ENCODE assay signal across 16 mouse cellular contexts in genomic region chr1:190996346-190996877, GRCm38 (mm10). TPM values are rescaled to one million over a fixed set of nuclear protein-coding genes. Genes with fewer than 3 reads are reported as not detected.
DNase-seq lines count a peak whose midpoint lies in the region; ATAC-seq and TF ChIP-seq lines count a peak whose summit lies in the region.
"Had no signal": no experiment of that assay in that cellular context is flagged by ENCODE, and none has a peak within 500 bp of the region (broad histone marks: within the 10 kb centered on the region; RNA-seq: fewer than 3 reads in every experiment).

No protein-coding gene starts in this region.

- H3K4me3 ChIP-seq in heart, postnatal 0 days (ENCODE audit: low read depth, low read length) = no peak overlapping the region
- no peak overlapping the region for H3K4me3 ChIP-seq in midbrain, postnatal 0 days (ENCODE audit: low read depth, low read length)
- no peak overlapping the region for H3K4me3 ChIP-seq in midbrain, embryonic 11.5 days (ENCODE audit: low read depth, low read length)
- H3K4me3 ChIP-seq in macrophage (ENCODE audit: inconsistent target) = no peak overlapping the region
- H3K4me3 ChIP-seq: liver, embryonic 13.5 days had no signal

- no peak for DNase-seq in heart, postnatal 0 days (ENCODE audit: low spot score)
- DNase-seq in heart, postnatal 4 days = no peak
- no peak for DNase-seq in midbrain, postnatal 0 days (ENCODE audit: low spot score)
- DNase-seq in midbrain, embryonic 11.5 days (ENCODE audit: low spot score, missing footprints) = no peak
- DNase-seq in NIH3T3 (ENCODE audit: low read depth) = peak; percentile 37
- DNase-seq in thymus, postnatal 14 days = no peak
- DNase-seq in cerebellum, adult 18-20 months = no peak
- DNase-seq: kidney, adult 11 months; liver, embryonic 13.5 days had no signal

- no peak overlapping the region for H3K9ac ChIP-seq in heart, postnatal 0 days (replicated peaks; ENCODE audit: low read depth, low read length)
- H3K9ac ChIP-seq in midbrain, postnatal 0 days (replicated peaks; ENCODE audit: low read length, poor library complexity, severe bottlenecking) = no peak overlapping the region
- H3K9ac ChIP-seq in midbrain, embryonic 11.5 days (ENCODE audit: low read length) = no peak overlapping the region
- H3K9ac ChIP-seq: liver, embryonic 13.5 days had no signal

- H3K9me3 ChIP-seq in heart, postnatal 0 days (replicated peaks; ENCODE audit: control insufficient read depth, low read length) = peaks cover 8% of the 10 kb centered on the region
- H3K9me3 ChIP-seq in midbrain, postnatal 0 days (ENCODE audit: low read length) = no peaks in the 10 kb centered on the region
- no peaks in the 10 kb centered on the region; the same call in 1 of the 2 replicates for H3K9me3 ChIP-seq in midbrain, embryonic 11.5 days (ENCODE audit: control insufficient read depth, low read length)
- H3K9me3 ChIP-seq: liver, embryonic 13.5 days had no signal

- no peaks in the 10 kb centered on the region for H3K79me2 ChIP-seq in macrophage (ENCODE audit: inconsistent target)

- ATAC-seq in heart, postnatal 0 days (ENCODE audit: insufficient read depth, low read depth) = no peak
- ATAC-seq in midbrain, postnatal 0 days (ENCODE audit: low FRiP score) = no peak
- no peak for ATAC-seq in midbrain, embryonic 11.5 days (ENCODE audit: low FRiP score)

- H3K4me2 ChIP-seq in heart, postnatal 0 days (ENCODE audit: low read depth, low read length) = no peak overlapping the region
- H3K4me2 ChIP-seq in midbrain, postnatal 0 days (ENCODE audit: low read depth, low read length, poor library complexity, severe bottlenecking) = no peak overlapping the region
- no peak overlapping the region for H3K4me2 ChIP-seq in midbrain, embryonic 11.5 days
- H3K4me2 ChIP-seq: heart, embryonic 11.5 days; liver, embryonic 13.5 days had no signal

- peak; percentile 37; the same call in 1 of the 2 replicates for TF ChIP-seq CTCF in heart, postnatal 0 days (IDR thresholded peaks at IDR 0.05; ENCODE audit: low read depth)
- peak; percentile 55 for TF ChIP-seq CTCF in midbrain, postnatal 0 days (IDR thresholded peaks at IDR 0.05)

- no peak overlapping the region for H3K27ac ChIP-seq in heart, postnatal 0 days (ENCODE audit: low read depth)
- H3K27ac ChIP-seq in midbrain, postnatal 0 days (ENCODE audit: low read depth, low read length) = no peak overlapping the region
- no peak overlapping the region for H3K27ac ChIP-seq in midbrain, embryonic 11.5 days (ENCODE audit: low read depth, low read length)
- H3K27ac ChIP-seq in macrophage = peak overlapping the region; percentile 97
- H3K27ac ChIP-seq: liver, embryonic 13.5 days had no signal

- peaks cover 7% of the 10 kb centered on the region; the same call in 1 of the 2 replicates for H3K4me1 ChIP-seq in heart, postnatal 0 days (ENCODE audit: control insufficient read depth, insufficient read depth)
- H3K4me1 ChIP-seq in midbrain, postnatal 0 days (ENCODE audit: insufficient read depth, low read length) = no peaks in the 10 kb centered on the region
- H3K4me1 ChIP-seq in midbrain, embryonic 11.5 days (ENCODE audit: control insufficient read depth, insufficient read depth, low read length) = no peaks in the 10 kb centered on the region
- H3K4me1 ChIP-seq: liver, embryonic 13.5 days had no signal

- TF ChIP-seq EP300 in heart, postnatal 0 days (IDR thresholded peaks at IDR 0.05; ENCODE audit: low read depth) = no peak

- WGBS in heart, postnatal 0 days = 70% methylated on average over 6 of the region's 6 CpGs
- WGBS in midbrain, postnatal 0 days = 67% methylated on average over 6 of the region's 6 CpGs
- 75% methylated on average over 6 of the region's 6 CpGs for WGBS in midbrain, embryonic 11.5 days
- WGBS in macrophage (ENCODE audit: missing documents) = 63% methylated on average over 6 of the region's 6 CpGs

- H3K36me3 ChIP-seq in heart, postnatal 0 days (replicated peaks; ENCODE audit: control insufficient read depth, insufficient read depth, low read length) = no peaks in the 10 kb centered on the region
- no peaks in the 10 kb centered on the region for H3K36me3 ChIP-seq in midbrain, postnatal 0 days (ENCODE audit: insufficient read depth, low read length)
- no peaks in the 10 kb centered on the region for H3K36me3 ChIP-seq in midbrain, embryonic 11.5 days (ENCODE audit: control insufficient read depth, insufficient read depth, low read length)
- H3K36me3 ChIP-seq in macrophage (ENCODE audit: inconsistent target) = no peaks in the 10 kb centered on the region
- H3K36me3 ChIP-seq: liver, embryonic 13.5 days had no signal

- H3K27me3 ChIP-seq in heart, postnatal 0 days (ENCODE audit: control insufficient read depth, insufficient read depth, low read length) = no peaks in the 10 kb centered on the region
- no peaks in the 10 kb centered on the region for H3K27me3 ChIP-seq in midbrain, postnatal 0 days (ENCODE audit: insufficient read depth, low read length)
- no peaks in the 10 kb centered on the region for H3K27me3 ChIP-seq in midbrain, embryonic 11.5 days (ENCODE audit: control insufficient read depth, insufficient read depth, low read length)
- H3K27me3 ChIP-seq: liver, embryonic 13.5 days had no signal

RNA-seq across cellular contexts. Expression of gene Vash2, which starts 17.3 kb away (rescaled TPM):
- 21.9 and 39.5 TPM in 2 replicates for total RNA-seq in heart, postnatal 0 days (2014; rRNA removed; ENCODE audit: low replicate concordance)
- polyA plus RNA-seq in heart, postnatal 0 days (2015; fragmentation: Nextera tagmentation; extraction: Ambion mirVana) = 18.9 and 23.5 TPM in 2 replicates
- total RNA-seq in heart, postnatal 4 days (2021) = 10 to 100 TPM; 31.5 to 31.9 TPM
- 46.1 and 51.2 TPM in 2 replicates for total RNA-seq in midbrain, postnatal 0 days (2014; rRNA removed)
- polyA plus RNA-seq in midbrain, postnatal 0 days (2015; fragmentation: Nextera tagmentation; extraction: Ambion mirVana) = 48.8 and 49.5 TPM in 2 replicates
- 52.8 and 58.9 TPM in 2 replicates for polyA plus RNA-seq in midbrain, embryonic 11.5 days (2014; fragmentation: Nextera tagmentation; extraction: Ambion mirVana)
- 1 to 10 TPM in 11 of 26 experiments, under 1 TPM in 14, not detected in 1; 0.15 to 7.6 (median 0.91) TPM for total RNA-seq in macrophage (2018; cell fraction: chromatin; rRNA removed)
- total RNA-seq in macrophage (2018; cell fraction: cytosol; rRNA removed) = 1 to 10 TPM in 12 of 26 experiments, under 1 TPM in 14; 0.38 to 3.7 (median 0.87) TPM
- 1 to 10 TPM in 12 of 26 experiments, under 1 TPM in 14; 0.14 to 6.1 (median 0.99) TPM for total RNA-seq in macrophage (2018; cell fraction: nucleus; rRNA removed)
- polyA plus RNA-seq in macrophage (2018) = 1.9 to 3.0 TPM (median 2.0 TPM) in 3 replicates
- total RNA-seq: megakaryocyte-erythroid progenitor cell, adult 5-6 weeks had no signal

RNA-seq across cellular contexts. Expression of gene Flvcr1, which starts 29.5 kb away (rescaled TPM):
- 5.2 and 11.1 TPM in 2 replicates for total RNA-seq in heart, postnatal 0 days (2014; rRNA removed; ENCODE audit: low replicate concordance)
- polyA plus RNA-seq in heart, postnatal 0 days (2015; fragmentation: Nextera tagmentation; extraction: Ambion mirVana) = 1.6 and 2.4 TPM in 2 replicates
- 10 to 100 TPM; 12.6 to 13.0 TPM for total RNA-seq in heart, postnatal 4 days (2021)
- 32.3 and 36.9 TPM in 2 replicates for total RNA-seq in midbrain, postnatal 0 days (2014; rRNA removed)
- 8.2 and 9.2 TPM in 2 replicates for polyA plus RNA-seq in midbrain, postnatal 0 days (2015; fragmentation: Nextera tagmentation; extraction: Ambion mirVana)
- polyA plus RNA-seq in midbrain, embryonic 11.5 days (2014; fragmentation: Nextera tagmentation; extraction: Ambion mirVana) = 11.3 and 11.9 TPM in 2 replicates
- 100 to 1,000 TPM in 20 of 26 experiments, 10 to 100 TPM in 6; 35.0 to 275 (median 143) TPM for total RNA-seq in macrophage (2018; cell fraction: chromatin; rRNA removed)
- total RNA-seq in macrophage (2018; cell fraction: cytosol; rRNA removed) = 100 to 1,000 TPM in 1 of 26 experiments, 10 to 100 TPM in 25; 32.5 to 109 (median 56.1) TPM
- total RNA-seq in macrophage (2018; cell fraction: nucleus; rRNA removed) = 100 to 1,000 TPM in 21 of 26 experiments, 10 to 100 TPM in 5; 40.7 to 293 (median 123) TPM
- 58.5 to 74.7 TPM (median 60.7 TPM) in 3 replicates for polyA plus RNA-seq in macrophage (2018)

RNA-seq across cellular contexts. Expression of gene Spata45, which starts 40.0 kb away (rescaled TPM):
- not detected in 2 replicates for total RNA-seq in heart, postnatal 0 days (2014; rRNA removed; ENCODE audit: low replicate concordance)
- not detected in 2 replicates for polyA plus RNA-seq in heart, postnatal 0 days (2015; fragmentation: Nextera tagmentation; extraction: Ambion mirVana)
- not detected for total RNA-seq in heart, postnatal 4 days (2021)
- not detected in 2 replicates for total RNA-seq in midbrain, postnatal 0 days (2014; rRNA removed)
- polyA plus RNA-seq in midbrain, postnatal 0 days (2015; fragmentation: Nextera tagmentation; extraction: Ambion mirVana) = not detected in 2 replicates
- polyA plus RNA-seq in midbrain, embryonic 11.5 days (2014; fragmentation: Nextera tagmentation; extraction: Ambion mirVana) = not detected in 2 replicates
- total RNA-seq in macrophage (2018; cell fraction: chromatin; rRNA removed) = not detected
- total RNA-seq in macrophage (2018; cell fraction: cytosol; rRNA removed) = not detected
- not detected for total RNA-seq in macrophage (2018; cell fraction: nucleus; rRNA removed)
- polyA plus RNA-seq in macrophage (2018) = not detected in 3 replicates
- total RNA-seq: left cerebral cortex, postnatal 14 days; megakaryocyte-erythroid progenitor cell, adult 5-6 weeks had no signal
- polyA plus RNA-seq: cerebellum, adult 2 months; frontal cortex, adult 2 months; hindbrain, embryonic 11.5 days; liver, embryonic 13.5 days had no signal
